Mouse (Mus musculus) CD4-positive, CD25-positive, alpha-beta regulatory T cell, adult 2 months (primary cell): Measurements from ENCODE around the gene Rgs6.
A peak's percentile ranks its signal among the peaks of the same experiment; 100 is the strongest.

Experiments used
- DNase-seq: peaks from one replicate; pipeline ENCODE4 v3.0.0-alpha.2; 2012; ENCODE audit warnings: low read depth, low spot score

Rgs6 gene

DNA sequence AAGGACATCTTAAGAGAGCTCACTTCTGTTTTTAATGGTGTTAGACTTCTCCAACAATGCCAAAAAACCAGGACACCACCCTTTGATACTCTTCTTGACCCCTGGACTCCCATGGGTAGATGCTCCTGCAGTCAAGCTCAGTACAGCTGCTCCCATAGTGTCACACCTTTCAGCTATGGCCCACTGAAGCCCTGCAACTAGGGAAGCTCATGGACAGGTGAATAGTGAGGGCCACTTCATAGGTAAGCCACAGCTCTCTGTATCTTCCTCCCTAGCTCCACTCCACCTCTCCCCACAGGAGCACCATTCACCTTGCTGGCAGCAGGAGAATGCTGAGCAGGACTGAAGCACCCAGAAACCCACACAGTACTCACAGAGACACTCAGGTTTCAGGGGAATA is 384.6 kb downstream of the Rgs6 start:
- no peak for DNase-seq

DNA sequence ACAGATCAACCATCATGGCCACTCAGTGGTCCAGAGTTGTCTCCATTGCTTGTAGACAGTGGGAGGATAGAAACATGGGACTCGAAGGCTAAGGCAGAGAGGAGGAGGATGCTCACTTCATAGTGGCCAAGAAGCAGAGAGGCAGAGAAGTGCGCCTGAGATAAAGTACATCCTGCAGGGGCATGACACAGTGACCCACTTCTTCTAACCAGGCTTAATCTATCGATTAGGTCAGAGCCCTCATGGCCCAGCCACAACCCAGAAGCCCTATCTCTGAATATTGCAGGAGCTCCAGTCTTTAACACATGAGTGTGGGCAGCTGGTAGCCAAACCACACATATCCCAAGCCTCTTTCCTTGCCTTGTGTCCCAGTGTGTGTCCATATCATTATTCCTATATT is 385.7 kb downstream of the Rgs6 start:
- DNase-seq, result no peak

DNA sequence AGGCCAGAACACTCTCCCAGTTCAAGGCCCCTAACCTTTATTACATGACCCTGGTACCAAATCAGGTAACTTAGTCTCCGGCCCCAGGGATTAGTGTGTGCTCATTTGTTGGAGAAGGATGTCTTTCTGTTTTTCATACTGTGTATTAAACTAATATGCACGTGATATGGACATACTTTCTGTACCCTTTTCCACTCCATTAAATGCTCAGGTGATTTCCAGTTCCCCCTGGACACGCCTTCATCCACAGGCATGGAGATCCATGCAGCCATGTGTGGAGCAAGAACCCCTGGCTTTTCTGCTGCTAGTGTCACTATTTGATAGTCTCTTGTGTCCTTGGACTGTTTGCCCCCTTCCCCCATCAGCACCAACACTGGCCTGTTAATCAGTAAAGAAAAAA is 390.2 kb downstream of the Rgs6 start:
- DNase-seq, result no peak

DNA sequence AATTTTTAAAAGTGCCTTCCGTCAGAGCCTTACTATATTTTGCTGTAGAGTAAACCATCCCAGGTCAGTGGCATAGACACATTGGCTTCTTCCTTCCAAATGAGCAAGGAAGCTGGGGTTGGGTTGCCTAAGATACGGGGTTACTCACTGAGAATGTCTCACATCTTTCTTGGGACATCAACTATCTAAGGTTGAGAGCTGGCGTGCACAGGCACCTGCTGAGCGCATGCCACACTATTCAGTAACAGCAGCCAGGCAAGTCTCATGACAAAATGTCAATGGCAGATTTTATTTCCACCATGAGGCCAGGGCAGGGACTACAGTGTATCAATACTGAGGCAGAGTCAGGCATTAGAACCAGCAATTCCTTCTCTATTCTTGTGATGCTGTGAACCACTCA is 394.6 kb downstream of the Rgs6 start:
- no peak for DNase-seq

DNA sequence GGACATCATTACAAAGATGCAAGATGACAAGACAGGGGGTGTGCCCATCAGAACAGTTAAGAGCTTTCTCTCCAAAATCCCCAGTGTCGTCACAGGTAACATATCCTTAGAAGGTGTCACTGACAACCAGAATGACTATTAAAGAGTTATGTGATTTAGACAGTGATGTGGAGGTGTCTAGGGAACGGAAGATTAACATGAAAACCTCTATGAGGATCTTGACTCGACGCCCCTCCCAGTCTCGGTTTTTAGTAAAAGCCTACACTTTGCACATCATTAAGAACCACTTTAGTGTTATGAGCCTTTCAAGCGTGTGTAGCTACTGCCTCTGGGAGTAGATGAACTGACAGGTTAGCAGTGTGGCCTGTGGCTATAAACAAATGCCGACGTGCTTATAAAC is 397.2 kb downstream of the Rgs6 start:
- DNase-seq, result no peak

DNA sequence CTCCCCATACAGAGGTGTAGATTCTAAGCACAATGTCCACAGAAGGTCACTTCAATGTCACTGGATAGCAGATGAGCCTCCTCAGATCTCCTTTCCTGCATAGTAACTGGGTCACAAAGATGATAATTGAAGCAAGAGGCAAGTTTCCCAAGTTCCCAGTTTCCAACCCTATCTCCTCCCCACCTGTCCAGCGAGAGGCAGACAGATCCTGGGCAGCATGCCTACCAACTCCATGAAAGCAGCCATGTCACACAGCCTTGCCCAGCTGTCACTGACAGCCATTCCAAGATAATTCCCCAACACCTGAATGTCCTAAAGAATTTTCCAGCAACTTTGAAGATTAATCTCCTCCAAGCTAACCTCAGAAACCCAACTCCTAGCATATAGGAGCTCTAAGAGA is 399.6 kb downstream of the Rgs6 start:
- no peak for DNase-seq

DNA sequence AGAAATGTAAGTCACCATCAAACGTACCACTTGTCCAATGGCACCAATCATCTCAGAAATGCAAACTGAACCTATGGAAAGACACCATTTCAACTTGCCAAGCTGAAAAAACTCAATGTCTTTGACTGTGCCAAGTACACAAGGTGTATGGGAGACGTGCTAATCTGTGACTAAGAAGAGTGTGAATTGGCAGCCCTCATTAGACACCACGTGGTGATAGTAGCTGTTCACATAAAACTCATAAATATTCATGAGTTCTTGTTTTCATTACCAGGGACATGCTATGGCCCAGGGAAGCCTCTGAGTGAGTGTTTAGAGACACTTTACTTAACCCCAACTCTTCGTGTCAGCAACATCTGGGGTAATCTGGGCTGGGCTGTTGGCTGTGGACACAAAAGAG is 405.8 kb downstream of the Rgs6 start:
- DNase-seq, result no peak

DNA sequence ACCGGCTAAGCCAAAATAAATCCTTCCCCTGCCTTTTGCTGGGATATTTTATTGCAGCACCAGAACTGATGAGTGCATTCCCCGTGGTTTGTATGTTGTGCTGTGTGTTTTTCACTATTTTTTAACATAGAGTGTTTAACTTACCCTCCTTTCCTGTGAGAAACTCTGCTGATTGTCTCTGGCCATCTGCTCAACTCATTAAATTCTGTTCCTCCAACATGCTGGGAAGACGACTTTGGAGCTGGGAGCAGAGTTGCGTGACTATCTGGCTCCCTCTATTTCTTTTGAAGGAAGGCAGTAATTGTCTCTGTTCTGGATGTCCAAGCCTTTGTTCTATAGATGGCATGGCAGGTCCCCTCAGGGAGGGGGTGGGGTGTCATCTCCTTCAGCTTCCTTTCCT is 408.7 kb downstream of the Rgs6 start:
- DNase-seq, result no peak

DNA sequence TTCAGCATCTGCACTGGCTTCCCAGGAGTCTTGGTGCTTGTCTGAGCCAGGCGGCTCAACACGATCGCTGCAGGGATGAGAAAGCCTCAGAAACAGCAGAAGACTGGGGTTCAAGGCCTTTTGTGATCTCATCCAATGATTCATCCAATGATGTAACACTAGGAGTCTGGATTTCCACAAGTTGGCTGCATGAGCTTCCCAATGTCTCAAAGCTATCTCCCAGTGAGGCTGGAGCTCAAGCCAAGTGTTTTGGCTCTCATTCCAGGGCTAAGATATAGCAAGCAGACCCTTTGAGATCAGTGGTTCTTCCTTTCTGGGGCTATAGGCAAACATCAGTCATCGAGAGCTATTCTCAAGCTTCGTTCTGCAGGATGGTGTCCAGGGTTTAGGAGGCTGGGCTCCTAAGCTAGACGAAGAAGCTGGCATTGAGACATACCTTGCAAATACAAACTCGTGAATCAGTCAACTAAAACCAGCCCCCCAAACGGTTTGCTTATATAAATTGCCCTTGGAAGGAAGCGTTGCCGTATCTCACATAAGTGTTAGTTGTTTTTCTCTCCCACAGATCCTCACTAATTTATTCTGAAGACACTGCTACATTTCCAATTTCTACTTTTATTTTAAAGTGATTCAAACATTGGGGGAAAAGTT is 410.7 kb downstream of the Rgs6 start:
- no peak for DNase-seq

DNA sequence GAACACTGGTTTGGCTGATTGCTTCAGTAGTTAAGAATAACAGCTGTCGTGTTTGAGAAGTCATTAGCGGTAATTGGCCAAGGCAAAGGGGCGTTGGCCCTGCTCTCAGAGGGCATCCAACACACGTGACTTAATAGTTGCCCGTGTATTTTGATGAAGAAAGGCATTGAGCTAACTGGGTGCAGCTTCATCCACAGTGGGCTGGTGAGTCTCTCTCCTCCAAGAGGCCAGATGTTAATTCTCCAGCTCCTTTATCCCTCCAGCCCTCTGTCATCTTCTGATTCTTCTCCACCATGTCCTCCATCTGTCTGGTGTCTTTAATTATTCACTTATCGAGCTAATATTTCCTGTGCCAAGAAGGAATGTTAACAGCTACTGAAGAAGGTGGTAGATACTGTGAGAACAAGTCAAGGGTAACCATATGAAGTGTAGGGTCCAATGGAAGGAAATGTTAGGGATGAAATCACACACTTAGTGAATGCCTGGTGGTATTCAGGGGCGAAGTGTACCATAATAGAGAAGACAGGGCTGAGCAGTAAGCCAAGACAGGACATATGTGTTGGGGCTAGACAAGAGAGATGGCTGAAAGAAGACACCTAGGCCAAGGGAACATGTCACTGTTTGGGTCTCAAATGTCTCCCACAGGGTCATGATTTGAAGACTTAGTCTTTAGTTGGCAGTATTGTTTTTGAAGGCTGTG is 411.4 kb downstream of the Rgs6 start:
- DNase-seq, result no peak

DNA sequence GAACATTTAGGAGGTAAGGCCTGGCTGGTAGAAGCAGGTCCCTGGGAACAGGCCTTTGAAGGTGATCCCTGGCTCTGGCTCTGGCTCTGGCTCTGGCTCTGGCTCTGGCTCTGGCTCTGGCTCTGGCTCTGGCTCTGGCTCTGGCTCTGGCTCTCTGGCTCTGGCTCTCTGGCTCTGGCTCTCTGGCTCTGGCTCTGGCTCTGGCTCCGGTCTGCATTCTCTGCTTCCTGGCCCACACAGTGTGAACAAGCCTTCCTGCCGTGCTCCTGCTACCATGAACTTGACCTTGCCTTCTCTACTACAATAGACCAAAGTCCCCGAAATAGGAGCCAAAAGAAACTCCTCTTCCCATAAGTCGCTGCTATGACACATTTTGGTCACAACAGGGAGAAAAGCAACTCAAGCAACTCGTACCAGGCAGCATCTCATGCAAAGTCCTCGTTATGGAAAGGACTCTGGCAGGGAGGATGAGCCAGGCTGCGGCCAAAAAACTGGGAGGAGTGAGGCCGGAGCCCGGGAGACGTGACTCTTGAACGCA is 412.0 kb downstream of the Rgs6 start:
- no peak for DNase-seq

DNA sequence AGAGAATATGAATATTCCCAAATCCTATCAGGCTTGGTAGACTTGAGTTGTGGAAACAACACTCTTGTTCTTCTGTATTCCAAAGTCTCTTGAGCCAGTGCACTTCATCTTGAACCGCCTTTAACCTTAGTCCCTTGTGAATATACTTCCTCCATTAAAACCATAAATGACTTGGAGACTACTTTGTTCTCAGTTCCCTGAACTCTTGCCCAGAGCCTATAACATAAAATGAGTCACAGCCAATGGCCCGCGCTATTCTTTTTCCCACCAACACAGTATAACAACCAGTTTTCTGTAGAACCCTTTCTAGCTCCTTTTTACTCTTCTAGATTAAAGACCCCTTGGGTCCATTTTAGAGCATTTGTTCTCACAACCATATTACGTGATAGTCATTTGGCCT is 412.9 kb downstream of the Rgs6 start:
- DNase-seq, result no peak

DNA sequence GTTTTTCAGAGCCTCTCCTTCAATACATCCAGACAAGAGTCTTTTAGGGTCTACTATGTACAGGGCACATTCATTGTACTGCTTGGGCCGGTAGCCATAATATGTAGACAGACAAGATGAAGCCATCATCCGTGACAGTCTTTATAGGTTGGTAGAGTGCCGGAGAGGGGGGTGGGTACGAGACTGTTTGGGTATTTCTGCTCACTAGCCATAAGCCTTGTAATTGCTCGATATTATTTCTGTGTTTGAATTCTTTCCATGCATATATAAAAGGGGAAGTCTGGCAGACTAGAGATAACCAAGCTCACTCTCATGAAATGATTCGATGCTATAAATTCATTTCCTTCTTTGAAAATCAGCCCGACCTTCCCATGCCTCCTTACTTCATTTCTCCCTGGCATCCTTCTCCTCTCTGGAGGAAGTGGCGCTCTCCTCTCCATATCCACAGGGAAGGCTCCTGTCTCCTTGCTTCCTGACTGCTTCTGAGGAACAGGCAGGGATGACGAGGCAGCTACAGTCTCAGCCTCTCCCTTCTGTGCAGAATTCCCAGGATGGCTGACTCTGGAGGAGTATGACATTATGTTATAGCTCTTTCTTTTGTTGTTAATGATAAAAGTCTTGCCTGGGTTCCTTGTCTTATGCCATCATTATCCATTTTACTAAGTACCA is 416.1 kb downstream of the Rgs6 start:
- DNase-seq, result no peak

DNA sequence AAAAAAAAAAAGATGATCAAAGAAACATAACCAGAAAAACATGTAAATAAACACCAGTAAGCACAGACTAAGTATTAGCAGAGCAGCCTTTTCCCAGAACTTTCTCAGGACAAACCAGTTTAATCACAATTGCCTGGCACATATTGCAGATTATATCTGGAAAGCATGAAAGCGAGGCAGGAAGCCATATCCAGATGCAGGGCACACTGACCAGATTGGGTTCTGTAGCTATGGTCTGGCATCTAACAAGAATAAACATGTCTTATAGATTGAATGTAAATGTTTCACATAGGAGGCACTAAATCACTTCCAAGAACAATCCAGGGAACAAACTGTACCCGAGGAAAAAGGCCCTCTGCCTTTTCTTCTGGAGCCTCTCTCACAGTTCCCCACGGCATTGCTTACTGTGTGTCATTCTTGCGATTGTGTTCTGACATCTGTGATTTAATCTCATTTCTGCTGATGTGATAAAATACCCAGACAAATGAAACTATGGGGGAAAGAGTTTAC is 423.0 kb downstream of the Rgs6 start:
- no peak for DNase-seq

DNA sequence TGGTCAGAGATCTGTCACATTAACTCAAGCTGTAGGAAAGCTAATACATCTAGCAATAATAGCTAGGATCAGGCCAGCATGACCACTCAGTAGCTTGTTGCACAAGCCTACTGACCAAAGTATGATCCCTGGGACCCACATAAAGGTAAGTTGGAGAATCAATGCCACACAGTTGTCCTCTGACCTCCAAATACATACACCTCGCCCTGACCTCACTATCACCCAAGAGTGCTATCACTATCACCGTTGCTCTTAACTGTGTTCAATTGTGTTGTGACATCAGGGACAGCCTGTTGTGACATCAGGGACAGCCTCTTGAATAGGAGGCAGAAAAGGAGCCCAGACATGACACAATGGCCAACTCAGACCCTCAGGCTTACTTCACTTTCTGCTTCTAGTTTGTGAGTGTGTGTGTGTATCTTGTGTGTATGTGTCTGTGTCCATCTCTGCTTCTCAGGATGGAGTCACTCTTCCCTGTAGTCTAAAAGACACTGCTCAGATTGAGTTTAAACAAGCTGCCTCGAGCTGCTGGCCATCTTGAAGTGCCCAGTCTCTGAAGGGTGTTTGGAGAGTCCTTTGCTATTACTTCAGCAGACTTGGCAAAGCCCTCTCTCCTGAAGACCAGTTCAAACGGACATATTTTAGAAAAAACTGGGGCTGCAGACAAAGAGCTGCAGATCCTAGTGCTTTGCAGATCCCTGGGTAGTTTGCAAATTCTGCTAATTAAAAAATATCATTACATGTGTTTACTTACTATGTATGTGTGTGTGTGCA is 426.0 kb downstream of the Rgs6 start:
- DNase-seq, result no peak

DNA sequence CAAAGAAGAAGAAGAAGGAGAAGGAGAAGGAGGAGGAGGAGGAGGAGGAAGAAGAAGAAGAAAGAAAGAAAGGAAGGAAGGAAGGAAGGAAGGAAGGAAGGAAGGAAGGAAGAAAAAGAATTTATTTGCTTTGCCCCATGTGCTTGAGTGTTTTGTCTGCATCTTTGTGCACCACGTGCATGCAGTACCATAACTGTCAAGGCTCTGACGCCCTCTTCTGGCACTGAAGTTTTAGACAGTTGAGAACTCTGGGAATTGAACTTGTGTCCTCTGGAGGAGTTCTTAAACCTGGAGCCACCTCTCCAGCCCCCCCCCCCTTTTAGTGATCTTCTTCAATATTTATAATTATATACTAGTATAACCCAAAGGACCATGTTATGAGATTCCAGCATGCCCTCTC is 426.8 kb downstream of the Rgs6 start:
- peak; percentile 27 for DNase-seq

DNA sequence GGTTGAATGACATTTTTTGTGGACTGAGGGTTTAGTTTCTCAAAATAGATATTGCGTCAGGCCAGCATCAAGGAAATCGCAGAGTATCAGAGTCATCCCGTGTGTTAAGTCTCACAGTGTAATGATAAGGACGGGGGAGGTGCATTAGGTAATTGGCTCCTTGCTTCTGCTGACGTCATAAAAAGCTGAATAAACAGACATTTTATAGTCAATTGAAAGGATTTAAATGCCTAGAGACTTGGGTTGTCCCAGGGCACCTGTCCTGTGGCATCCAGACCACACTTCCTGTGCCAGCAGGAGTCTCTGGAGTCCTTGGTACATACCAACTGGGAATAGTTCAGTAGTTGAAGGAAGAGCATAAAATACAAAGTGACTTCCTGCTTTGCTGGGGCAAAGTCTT is 427.3 kb downstream of the Rgs6 start:
- no peak for DNase-seq

DNA sequence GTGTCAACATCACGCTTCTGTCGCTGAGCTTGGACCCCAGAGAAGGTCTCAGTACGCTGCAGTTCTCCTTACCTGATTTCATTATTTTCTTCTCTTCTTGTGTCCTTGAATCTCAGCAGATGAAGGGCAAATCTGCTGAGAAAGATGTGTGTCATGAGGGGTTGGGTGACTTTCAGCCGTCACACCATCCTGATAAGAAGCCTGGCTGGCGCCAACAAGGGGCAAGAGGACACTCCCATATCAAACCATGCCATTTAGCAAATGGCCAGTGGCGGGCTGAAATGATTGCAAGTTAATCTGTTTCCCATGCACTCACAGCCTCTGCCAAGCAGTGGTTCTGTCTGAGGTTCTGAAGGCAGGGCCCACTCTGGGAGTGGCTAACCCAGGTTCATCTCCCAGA is 428.4 kb downstream of the Rgs6 start:
- no peak for DNase-seq

DNA sequence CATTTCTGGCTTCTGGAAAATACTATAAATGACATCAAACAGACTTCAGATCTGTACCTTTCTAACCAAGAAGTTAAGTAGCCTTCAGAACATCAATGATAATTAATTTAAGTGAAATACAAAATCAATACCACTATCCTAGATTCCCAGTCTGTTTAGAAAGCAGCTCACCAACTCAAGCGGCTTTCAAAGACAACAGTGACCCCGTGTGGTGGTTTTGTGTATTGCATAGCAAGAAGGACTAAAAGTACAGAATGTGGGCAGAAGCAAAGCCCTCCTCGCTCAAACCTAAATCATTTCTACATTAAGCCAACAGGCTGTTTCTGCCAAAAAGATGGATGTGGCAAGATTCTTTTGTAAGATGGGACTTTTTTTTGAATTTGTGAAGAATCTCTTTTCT is 429.9 kb downstream of the Rgs6 start:
- DNase-seq, result peak; percentile 78

DNA sequence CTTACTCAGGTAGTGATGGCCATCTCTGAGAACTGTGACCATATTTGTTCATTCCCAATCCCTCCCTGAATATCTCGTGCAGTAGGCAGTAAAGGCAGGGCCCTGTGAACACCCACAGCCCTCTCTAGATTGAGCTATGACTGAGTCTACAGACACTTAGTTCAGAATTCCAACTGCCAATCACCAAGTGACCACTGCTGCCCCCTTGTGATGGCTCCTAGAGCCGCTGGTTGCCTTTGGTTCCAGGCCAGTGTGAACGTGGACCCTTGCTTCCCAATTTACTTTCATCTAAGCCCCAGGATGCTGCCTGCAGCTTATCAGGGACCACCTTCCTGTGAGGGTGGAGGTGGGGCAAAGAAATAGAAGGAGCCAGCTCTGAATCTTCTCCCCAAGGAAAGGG is 438.9 kb downstream of the Rgs6 start:
- DNase-seq, result peak; percentile 3

DNA sequence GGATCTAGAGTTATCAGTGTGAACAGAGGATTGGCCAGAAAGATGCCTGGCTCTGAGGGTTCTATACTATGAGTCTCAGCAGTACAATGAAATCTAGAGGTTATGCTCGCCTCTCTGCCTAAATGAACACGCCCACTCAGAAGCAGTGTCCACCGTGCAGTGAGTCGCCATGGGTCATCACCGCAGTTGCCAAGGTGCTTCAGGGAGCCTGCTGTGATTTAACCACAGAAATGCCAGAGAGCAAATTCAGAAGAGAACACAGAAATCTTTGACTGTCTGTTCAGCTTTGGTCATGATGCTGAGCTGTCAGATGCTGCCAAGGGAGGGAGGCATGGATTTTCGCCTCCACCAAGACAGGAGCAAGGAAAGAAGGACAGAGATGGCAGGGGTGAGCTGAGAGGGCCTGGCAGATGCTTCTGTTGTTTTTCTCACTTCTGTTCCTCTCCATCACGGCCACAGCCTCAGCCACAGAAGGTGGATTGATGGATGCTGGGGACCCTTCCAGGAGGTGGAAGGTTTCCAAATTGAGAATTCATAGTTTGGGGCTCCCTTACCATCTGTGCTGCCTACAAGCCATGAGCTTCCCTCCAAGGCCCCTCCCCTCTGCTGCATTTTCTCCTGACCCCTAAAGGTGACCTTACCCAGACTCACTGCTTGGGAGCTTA is 445.2 kb downstream of the Rgs6 start:
- no peak for DNase-seq
